Mouse (Mus musculus): ENCODE data around the gene Slc16a9.

DNA sequence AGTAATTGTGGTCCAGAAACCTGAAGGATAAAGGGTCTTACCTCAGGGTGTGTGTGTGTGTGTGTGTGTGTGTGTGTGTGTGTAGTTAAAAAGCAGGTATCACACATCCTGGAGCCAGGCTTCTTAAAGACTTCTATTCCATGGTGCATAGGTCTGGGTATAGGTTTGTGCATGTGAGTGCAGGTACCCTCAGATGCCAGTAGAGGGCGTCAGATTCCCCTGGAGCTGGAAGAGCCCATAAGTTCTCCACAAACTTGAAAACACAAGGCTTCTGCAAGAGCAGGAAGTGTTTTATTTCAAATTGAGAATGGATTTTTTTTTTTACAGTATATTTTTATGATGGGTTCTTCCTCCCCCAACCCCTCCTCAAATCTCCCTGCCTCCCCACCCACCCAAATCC, 31.8 kb downstream of the Slc16a9 start:
- TF ChIP-seq POLR2A (IDR thresholded peaks at IDR 0.05; ENCODE audit: insufficient read length, low read depth) (no peak), USF1 (IDR thresholded peaks at IDR 0.05; ENCODE audit: low read depth) (no peak), MAX (IDR thresholded peaks at IDR 0.05; ENCODE audit: low read depth) (no peak), TCF12 (IDR thresholded peaks at IDR 0.05; ENCODE audit: insufficient read depth, poor library complexity, severe bottlenecking) (no peak), E2F4 (IDR thresholded peaks at IDR 0.05; ENCODE audit: insufficient read depth) (no peak), MYOG (IDR thresholded peaks at IDR 0.05; ENCODE audit: control insufficient read depth in 1 of 3, insufficient read depth in 1 of 3, insufficient read length in 2 of 3, low read depth in 2 of 3) (no peak), TCF3 (IDR thresholded peaks at IDR 0.05; ENCODE audit: insufficient read length, low read depth) (no peak), CEBPB (IDR thresholded peaks at IDR 0.05; ENCODE audit: insufficient read depth, poor library complexity, severe bottlenecking) (no peak), POLR2AphosphoS2 (IDR thresholded peaks at IDR 0.05; ENCODE audit: insufficient read length, low read depth) (no peak), SRF (IDR thresholded peaks at IDR 0.05; ENCODE audit: control insufficient read depth, insufficient read length, low read depth) (no peak), MYOD1 (IDR thresholded peaks at IDR 0.05; ENCODE audit: control insufficient read depth in 1 of 3, insufficient read length in 2 of 3, low read depth in 2 of 3) (no peak), REST (IDR thresholded peaks at IDR 0.05; ENCODE audit: insufficient read depth, insufficient read length) (no peak)
